Mouse (Mus musculus) liver, postnatal 0 days (tissue): Measurements from ENCODE around the gene Dok1.

Source experiments
- CTCF ChIP-seq: sonication (generic); IDR thresholded peaks from 2 replicates; pipeline ENCODE4 v1.5.1; 2016; ENCODE audit warnings: antibody characterized with exemption, low read depth
- EP300 ChIP-seq: IDR thresholded peaks from 2 replicates; pipeline ENCODE4 v1.6.1; 2016; ENCODE audit warnings: antibody characterized with exemption, low read depth, mild to moderate bottlenecking

GRCm38 (mm10) chr6:83017190-83017589 is 16.1 kb downstream of the Dok1 start:
- TF ChIP-seq CTCF = no peak
- no peak for TF ChIP-seq EP300
